Mouse (Mus musculus): ENCODE data around the gene Rc3h1. TPM values are rescaled to one million over a fixed set of nuclear protein-coding genes. Genes with fewer than 3 reads are reported as not detected.

Rc3h1 gene
- polyA plus RNA-seq, 1 experiment, result 36.6 TPM

DNA sequence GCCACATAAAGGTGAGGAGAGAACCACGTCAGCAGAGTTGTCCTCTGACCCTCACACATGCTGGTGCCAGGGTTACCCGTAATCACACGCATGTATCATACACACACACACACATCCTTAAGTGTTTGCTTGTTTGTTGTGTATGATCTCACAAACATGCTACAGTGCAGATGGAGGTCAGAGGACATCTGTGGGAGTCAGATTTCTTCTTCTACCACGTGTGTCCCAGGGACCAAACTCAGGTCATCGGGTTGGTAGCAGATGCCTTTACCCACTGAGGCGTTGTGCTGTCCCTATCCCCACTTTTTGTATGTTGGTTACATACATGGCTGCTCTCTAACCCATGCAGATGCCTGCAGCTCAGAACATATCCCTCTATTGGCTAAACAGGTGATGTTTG is 79.3 kb downstream of the Rc3h1 start:
- DNase-seq, result no peak
- Histone ChIP-seq H3K4me1 (replicated peaks; ENCODE audit: control insufficient read depth, insufficient read depth, low read length) (no peaks in the 10 kb centered on the region), H3K4me3 (ENCODE audit: control insufficient read depth, insufficient read depth, low read length) (no peak overlapping the region), H3K36me3 (ENCODE audit: control insufficient read depth, insufficient read depth, low read length) (no peaks in the 10 kb centered on the region), H3K27me3 (ENCODE audit: control insufficient read depth, insufficient read depth, low read length) (no peaks in the 10 kb centered on the region), H3K27ac (ENCODE audit: control insufficient read depth, insufficient read depth, low read length) (no peak overlapping the region)
- no peak for TF ChIP-seq CTCF (IDR thresholded peaks at IDR 0.05; ENCODE audit: borderline replicate concordance, control insufficient read depth, extremely low read depth, insufficient read depth, low read length, poor library complexity)
- no peak for TF ChIP-seq POLR2A (IDR thresholded peaks at IDR 0.05; ENCODE audit: control insufficient read depth, extremely low read depth, insufficient read depth, low read length, poor library complexity)
- 92% methylated on average over 6 of the region's 6 CpGs for WGBS

DNA sequence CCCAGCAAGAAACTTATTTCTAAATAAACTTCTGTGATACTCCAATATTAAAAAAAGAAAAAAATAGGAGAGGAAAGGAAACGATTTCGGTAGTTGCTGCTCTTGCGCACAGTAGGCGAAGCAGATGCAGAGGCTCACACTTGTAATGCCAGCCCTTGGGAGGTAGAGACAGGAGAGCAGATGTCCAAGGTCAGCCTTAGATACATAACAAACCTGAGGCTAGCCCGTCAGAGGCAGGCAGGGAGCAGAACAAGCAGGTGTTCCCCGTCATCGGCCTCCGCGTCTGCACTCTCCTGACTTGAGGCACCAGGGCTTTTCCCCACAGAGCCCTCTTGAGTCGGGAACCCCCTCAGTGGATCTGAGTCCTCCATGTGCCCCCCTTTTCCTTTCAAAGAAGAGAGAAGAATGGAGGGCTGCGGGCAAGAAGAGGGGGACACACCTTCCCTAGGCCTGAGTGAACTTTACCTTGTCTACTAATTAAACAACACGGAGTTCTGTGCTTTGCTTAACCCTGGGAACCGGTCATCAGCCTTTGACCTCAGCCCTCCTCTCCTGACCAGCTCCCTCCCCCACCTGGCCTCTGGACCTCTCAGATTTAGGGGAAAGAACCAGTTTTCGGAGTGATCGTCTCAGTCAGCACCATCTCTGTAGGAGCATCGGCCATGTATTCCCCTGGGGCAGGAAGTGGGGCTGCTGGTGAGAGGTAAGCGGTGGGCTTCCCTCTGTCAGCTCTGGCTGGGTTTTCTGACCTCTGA is 80.8 kb downstream of the Rc3h1 start:
- Histone ChIP-seq H3K27me3 (ENCODE audit: control insufficient read depth, insufficient read depth, low read length) (no peaks in the 10 kb centered on the region), H3K36me3 (ENCODE audit: control insufficient read depth, insufficient read depth, low read length) (no peaks in the 10 kb centered on the region), H3K27ac (ENCODE audit: control insufficient read depth, insufficient read depth, low read length) (no peak overlapping the region), H3K4me3 (ENCODE audit: control insufficient read depth, insufficient read depth, low read length) (no peak overlapping the region), H3K4me1 (replicated peaks; ENCODE audit: control insufficient read depth, insufficient read depth, low read length) (no peaks in the 10 kb centered on the region)
- WGBS, result 96% methylated on average over 17 of the region's 17 CpGs
- no peak for DNase-seq
- no peak for TF ChIP-seq POLR2A (IDR thresholded peaks at IDR 0.05; ENCODE audit: control insufficient read depth, extremely low read depth, insufficient read depth, low read length, poor library complexity)
- TF ChIP-seq CTCF (IDR thresholded peaks at IDR 0.05; ENCODE audit: borderline replicate concordance, control insufficient read depth, extremely low read depth, insufficient read depth, low read length, poor library complexity), result no peak

DNA sequence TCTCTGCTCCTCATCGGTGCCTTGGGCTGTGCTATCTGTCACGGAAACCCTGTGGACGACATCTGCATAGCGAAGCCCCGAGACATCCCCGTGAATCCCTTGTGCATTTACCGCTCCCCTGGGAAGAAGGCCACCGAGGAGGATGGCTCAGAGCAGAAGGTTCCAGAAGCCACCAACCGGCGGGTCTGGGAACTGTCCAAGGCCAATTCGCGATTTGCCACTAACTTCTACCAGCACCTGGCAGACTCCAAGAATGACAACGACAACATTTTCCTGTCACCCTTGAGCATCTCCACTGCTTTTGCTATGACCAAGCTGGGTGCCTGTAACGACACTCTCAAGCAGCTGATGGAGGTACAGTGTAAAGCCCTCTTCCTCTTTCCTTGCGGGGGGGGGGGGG is 83.2 kb downstream of the Rc3h1 start:
- TF ChIP-seq CTCF (IDR thresholded peaks at IDR 0.05; ENCODE audit: borderline replicate concordance, control insufficient read depth, extremely low read depth, insufficient read depth, low read length, poor library complexity) (no peak), POLR2A (IDR thresholded peaks at IDR 0.05; ENCODE audit: control insufficient read depth, extremely low read depth, insufficient read depth, low read length, poor library complexity) (no peak)
- Histone ChIP-seq H3K27ac (ENCODE audit: control insufficient read depth, insufficient read depth, low read length) (no peak overlapping the region), H3K4me3 (ENCODE audit: control insufficient read depth, insufficient read depth, low read length) (no peak overlapping the region), H3K27me3 (ENCODE audit: control insufficient read depth, insufficient read depth, low read length) (no peaks in the 10 kb centered on the region), H3K4me1 (replicated peaks; ENCODE audit: control insufficient read depth, insufficient read depth, low read length) (no peaks in the 10 kb centered on the region), H3K36me3 (ENCODE audit: control insufficient read depth, insufficient read depth, low read length) (no peaks in the 10 kb centered on the region)
- no peak for DNase-seq
- WGBS, result 89% methylated on average over 15 of the region's 15 CpGs

- WGBS, result 70% methylated on average over 6 of the region's 6 CpGs
- no peak for TF ChIP-seq POLR2A (IDR thresholded peaks at IDR 0.05; ENCODE audit: control insufficient read depth, extremely low read depth, insufficient read depth, low read length, poor library complexity)
- no peak for TF ChIP-seq CTCF (IDR thresholded peaks at IDR 0.05; ENCODE audit: borderline replicate concordance, control insufficient read depth, extremely low read depth, insufficient read depth, low read length, poor library complexity)
Observed at GRCm38 (mm10) chr1:160993851-160994250, 87.6 kb downstream of the Rc3h1 start.

DNA sequence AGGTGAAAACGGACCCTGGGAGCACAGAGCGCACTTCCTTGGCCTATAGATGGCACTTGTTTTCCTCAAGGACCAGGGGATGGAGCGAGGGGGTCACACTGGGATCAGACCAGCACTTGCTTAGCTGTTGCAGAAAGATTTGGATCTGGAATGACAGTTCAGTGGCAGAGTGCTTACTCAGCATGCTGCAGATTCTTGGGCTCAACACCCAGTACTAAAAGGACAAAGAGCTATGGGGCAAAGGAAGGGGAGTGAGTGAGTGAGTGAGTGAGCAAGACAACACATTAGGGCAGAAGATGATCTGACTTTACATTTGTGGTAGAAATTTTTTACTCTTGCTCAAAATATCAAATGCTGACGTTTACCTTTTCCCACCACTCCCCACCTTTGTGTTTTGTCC is 98.7 kb downstream of the Rc3h1 start:
- DNase-seq, result no peak
- Histone ChIP-seq H3K27ac (ENCODE audit: control insufficient read depth, insufficient read depth, low read length) (no peak overlapping the region), H3K4me1 (replicated peaks; ENCODE audit: control insufficient read depth, insufficient read depth, low read length) (no peaks in the 10 kb centered on the region), H3K4me3 (ENCODE audit: control insufficient read depth, insufficient read depth, low read length) (no peak overlapping the region), H3K27me3 (ENCODE audit: control insufficient read depth, insufficient read depth, low read length) (no peaks in the 10 kb centered on the region), H3K36me3 (ENCODE audit: control insufficient read depth, insufficient read depth, low read length) (no peaks in the 10 kb centered on the region)
- TF ChIP-seq CTCF (IDR thresholded peaks at IDR 0.05; ENCODE audit: borderline replicate concordance, control insufficient read depth, extremely low read depth, insufficient read depth, low read length, poor library complexity), result no peak
- no peak for TF ChIP-seq POLR2A (IDR thresholded peaks at IDR 0.05; ENCODE audit: control insufficient read depth, extremely low read depth, insufficient read depth, low read length, poor library complexity)
- WGBS, result 96% methylated on average over 4 of the region's 4 CpGs

More at GRCm38 (mm10) chr1:160993851-160994250, 87.6 kb downstream of the Rc3h1 start:
- Histone ChIP-seq H3K4me1 (replicated peaks; ENCODE audit: control insufficient read depth, insufficient read depth, low read length) (no peaks in the 10 kb centered on the region), H3K27me3 (ENCODE audit: control insufficient read depth, insufficient read depth, low read length) (no peaks in the 10 kb centered on the region), H3K4me3 (ENCODE audit: control insufficient read depth, insufficient read depth, low read length) (no peak overlapping the region), H3K36me3 (ENCODE audit: control insufficient read depth, insufficient read depth, low read length) (no peaks in the 10 kb centered on the region), H3K27ac (ENCODE audit: control insufficient read depth, insufficient read depth, low read length) (no peak overlapping the region)
- DNase-seq, result no peak

- no peaks in the 10 kb centered on the region for H3K36me3 ChIP-seq (ENCODE audit: control insufficient read depth, insufficient read depth, low read length)
- H3K4me3 ChIP-seq (ENCODE audit: control insufficient read depth, insufficient read depth, low read length), result no peak overlapping the region
- H3K27me3 ChIP-seq (ENCODE audit: control insufficient read depth, insufficient read depth, low read length), result no peaks in the 10 kb centered on the region
- H3K27ac ChIP-seq (ENCODE audit: control insufficient read depth, insufficient read depth, low read length), result no peak overlapping the region
- H3K4me1 ChIP-seq (replicated peaks; ENCODE audit: control insufficient read depth, insufficient read depth, low read length), result no peaks in the 10 kb centered on the region
- WGBS, result 52% methylated on average over 3 of the region's 3 CpGs
- no peak for DNase-seq
- TF ChIP-seq POLR2A (IDR thresholded peaks at IDR 0.05; ENCODE audit: control insufficient read depth, extremely low read depth, insufficient read depth, low read length, poor library complexity) (no peak), CTCF (IDR thresholded peaks at IDR 0.05; ENCODE audit: borderline replicate concordance, control insufficient read depth, extremely low read depth, insufficient read depth, low read length, poor library complexity) (no peak)
Observed at GRCm38 (mm10) chr1:161005526-161005925, 99.3 kb downstream of the Rc3h1 start.

Data from thymus, adult 2 months (tissue).